Mouse (Mus musculus): Measurements from ENCODE around the gene Fam216b.

The Fam216b gene

GRCm38 (mm10) chr14:78043079-78043478 lies 45.7 kb downstream of the Fam216b start:
- no peak for ATAC-seq (ENCODE audit: low TSS enrichment)

GRCm38 (mm10) chr14:78041886-78042526 lies 46.8 kb downstream of the Fam216b start:
- no peak for ATAC-seq (ENCODE audit: low TSS enrichment)

- ATAC-seq (ENCODE audit: low TSS enrichment), result no peak
Observed at GRCm38 (mm10) chr14:78040643-78041042, 48.2 kb downstream of the Fam216b start.

GRCm38 (mm10) chr14:78038876-78039275 lies 49.9 kb downstream of the Fam216b start:
- no peak for ATAC-seq (ENCODE audit: low TSS enrichment)
